Mouse (Mus musculus) embryonic facial prominence, embryonic 14.5 days (tissue): Measurements from ENCODE around the gene Cog6. TPM values are rescaled to one million over a fixed set of nuclear protein-coding genes. Genes with fewer than 3 reads are reported as not detected.

Source experiments
- polyA plus RNA-seq: library from polyadenylated mRNA; unstranded; fragments of >200 nt; fragmentation: Nextera tagmentation; extraction: Ambion mirVana; gene quantifications from 2 replicates; pipeline ENCODE4 v1.2.1, GENCODE M21; 2014

The Cog6 gene
- polyA plus RNA-seq, 1 experiment from 2014 or later = 52.8 TPM

Other genes with a start within 250 kb of the Cog6 start
- 73.9 and 74.8 TPM in 2 replicates for gene Lhfp, start 24.3 kb upstream of the Cog6 start, polyA plus RNA-seq